Mouse (Mus musculus) E14TG2a.4 (cell line): ENCODE results near the gene Mrtfa.

Source experiments
- CTCF ChIP-seq: conservative IDR thresholded peaks from 2 replicates; pipeline ENCODE4 v1.5.1; 2014; ENCODE audit warnings: low read length
- NANOG ChIP-seq: IDR thresholded peaks from 2 replicates; pipeline ENCODE4 v1.6.1; 2014; ENCODE audit warnings: borderline replicate concordance, low read length, mixed read lengths
- POU5F1 ChIP-seq: IDR thresholded peaks from 2 replicates; pipeline ENCODE4 v1.6.1; 2014; ENCODE audit warnings: low read length, borderline replicate concordance

GRCm38 (mm10) chr15:81031611-81032010 lies 158.9 kb downstream of the Mrtfa start:
- no peak for TF ChIP-seq CTCF
- no peak for TF ChIP-seq NANOG
- TF ChIP-seq POU5F1 = no peak
